ENCODE assay signal across 8 mouse cellular contexts in the genomic region with DNA sequence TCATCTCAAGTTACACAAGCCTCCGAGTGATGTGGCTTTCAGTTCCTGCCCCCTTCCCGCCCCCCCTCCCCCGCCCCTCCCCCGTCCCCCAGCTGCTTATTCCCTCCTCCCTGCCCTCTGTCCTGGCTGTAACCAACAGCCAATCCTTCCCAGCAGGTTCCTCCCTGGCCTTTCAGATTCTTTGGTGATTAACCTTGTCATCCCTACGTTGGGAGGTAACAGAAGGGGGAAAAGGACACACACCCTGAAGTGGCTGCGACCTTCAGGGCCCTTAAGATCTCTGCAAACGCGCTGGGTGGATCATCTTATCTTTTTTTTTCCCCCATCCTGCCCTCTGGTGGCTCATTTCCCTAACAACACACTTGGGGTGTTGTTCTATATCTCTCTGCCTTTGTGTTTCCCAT. TPM values are rescaled to one million over a fixed set of nuclear protein-coding genes. Genes with fewer than 3 reads are reported as not detected.
DNase-seq lines count a peak whose midpoint lies in the region; ATAC-seq lines count a peak whose summit lies in the region.

No protein-coding gene starts in this region.

- H3K4me3 ChIP-seq in midbrain, embryonic 13.5 days (replicated peaks), result no peak overlapping the region

- intact Hi-C loops in left cerebral cortex, postnatal 25 days (cut with DNase I), result no loop called here

- 0% methylated on average over 8 of the region's 8 CpGs for WGBS in midbrain, embryonic 13.5 days

- peaks cover 18% of the 10 kb centered on the region for H3K4me1 ChIP-seq in midbrain, embryonic 13.5 days (replicated peaks)

- no peak overlapping the region for H3K9ac ChIP-seq in midbrain, embryonic 13.5 days (replicated peaks)

- no peak overlapping the region for H3K27ac ChIP-seq in midbrain, embryonic 13.5 days

- peaks cover 7% of the 10 kb centered on the region; the same call in 1 of the 2 replicates for H3K27me3 ChIP-seq in midbrain, embryonic 13.5 days

- peak; percentile 32 to 38 for DNase-seq in layer of hippocampus, postnatal 10 days (ENCODE audit: low spot score in 2 of 2)
- no peak for DNase-seq in layer of hippocampus, adult 9-10 months (ENCODE audit: low spot score)
- peak; percentile 84 for DNase-seq in WW6 (ENCODE audit: low read depth, low spot score)
- peak; percentile 54 for DNase-seq in forelimb bud, embryonic 11.5 days (ENCODE audit: low read depth, low spot score)
- no peak for DNase-seq in urinary bladder, postnatal 4 days (ENCODE audit: low spot score in 2 of 2)
- no peak for DNase-seq in left cerebral cortex, postnatal 25 days (ENCODE audit: low spot score in 2 of 2)

- H3K36me3 ChIP-seq in midbrain, embryonic 13.5 days, result no peaks in the 10 kb centered on the region

- no peaks in the 10 kb centered on the region for H3K9me3 ChIP-seq in midbrain, embryonic 13.5 days

- peak overlapping the region; percentile 60; the same call in 1 of the 2 replicates for H3K4me2 ChIP-seq in midbrain, embryonic 13.5 days (replicated peaks)

- no peak for ATAC-seq in midbrain, embryonic 13.5 days
- ATAC-seq in frontal cortex, adult (ENCODE audit: low TSS enrichment), result no peak

RNA-seq across cellular contexts. Expression of a gene that starts 15.4 kb away (rescaled TPM):
- total RNA-seq in layer of hippocampus, postnatal 10 days (2021), result 1 to 10 TPM; 2.5 to 2.9 TPM
- 0.54 and 0.55 TPM in 2 replicates for polyA plus RNA-seq in midbrain, embryonic 13.5 days (2015; fragmentation: Nextera tagmentation; extraction: Ambion mirVana)
- 1 to 10 TPM; 2.6 to 3.3 TPM for total RNA-seq in left cerebral cortex, postnatal 25 days (2021)

Comparison
In these comparisons a context has a peak if more than half of its experiments do, and no peak if none do; other contexts are left out.
1. DNase-seq: peak in layer of hippocampus, postnatal 10 days (2 of 2), WW6 (single experiment) and forelimb bud, embryonic 11.5 days (single experiment); none in layer of hippocampus, adult 9-10 months (single experiment), urinary bladder, postnatal 4 days (0 of 2) and left cerebral cortex, postnatal 25 days (0 of 2).